Mouse (Mus musculus) layer of hippocampus, adult 11-12 months (tissue): ENCODE results near the gene Il21r.

Experiments
- DNase-seq: peaks from one replicate; pipeline ENCODE4 v3.0.0; 2022; ENCODE audit warnings: low spot score

Gene Il21r

GRCm38 (mm10) chr7:125575738-125576540 lies 27.3 kb upstream of the Il21r start:
- DNase-seq, result no peak

DNA sequence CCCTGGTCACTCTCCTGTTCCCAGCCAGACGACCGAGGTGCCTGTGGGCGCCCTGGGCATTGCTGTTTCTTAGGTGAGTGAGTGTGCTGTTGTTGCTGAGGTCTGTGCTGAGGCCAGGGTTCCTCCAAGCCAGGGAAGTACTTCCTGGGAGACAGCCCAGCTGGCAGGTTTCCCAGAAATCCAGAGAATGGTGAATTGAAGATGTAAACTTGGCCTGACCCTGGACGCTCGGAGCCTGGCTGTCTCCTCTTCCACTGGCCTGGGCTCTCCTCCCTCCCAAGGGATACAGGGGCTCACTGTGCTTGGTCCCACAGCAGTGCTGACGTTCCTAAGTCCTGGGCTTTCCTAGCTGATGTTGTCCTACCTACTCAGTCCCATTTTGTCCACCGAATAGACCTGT lies 26.2 kb upstream of the Il21r start:
- DNase-seq, result no peak

GRCm38 (mm10) chr7:125577486-125578088 lies 25.6 kb upstream of the Il21r start:
- DNase-seq, result no peak

DNA sequence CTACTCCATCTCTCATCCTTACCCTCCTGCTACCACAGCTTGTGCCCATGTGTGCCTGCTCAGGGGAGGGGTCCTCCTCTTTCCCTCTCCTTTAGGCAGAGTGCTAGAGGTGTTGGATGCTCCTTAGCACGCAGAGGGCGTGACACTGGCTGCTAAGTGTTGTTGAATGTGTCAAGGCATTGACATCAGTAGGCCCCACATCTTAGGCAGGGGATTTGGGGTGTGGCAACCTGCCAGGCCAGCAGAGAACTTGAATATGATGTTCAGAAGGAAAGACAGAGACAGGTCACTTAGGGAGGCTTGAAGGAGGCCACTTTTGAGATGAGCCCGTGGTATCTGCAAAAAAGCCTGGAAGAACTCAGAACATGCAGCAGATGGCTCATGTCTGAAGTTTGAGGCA lies 25.1 kb upstream of the Il21r start:
- no peak for DNase-seq

DNA sequence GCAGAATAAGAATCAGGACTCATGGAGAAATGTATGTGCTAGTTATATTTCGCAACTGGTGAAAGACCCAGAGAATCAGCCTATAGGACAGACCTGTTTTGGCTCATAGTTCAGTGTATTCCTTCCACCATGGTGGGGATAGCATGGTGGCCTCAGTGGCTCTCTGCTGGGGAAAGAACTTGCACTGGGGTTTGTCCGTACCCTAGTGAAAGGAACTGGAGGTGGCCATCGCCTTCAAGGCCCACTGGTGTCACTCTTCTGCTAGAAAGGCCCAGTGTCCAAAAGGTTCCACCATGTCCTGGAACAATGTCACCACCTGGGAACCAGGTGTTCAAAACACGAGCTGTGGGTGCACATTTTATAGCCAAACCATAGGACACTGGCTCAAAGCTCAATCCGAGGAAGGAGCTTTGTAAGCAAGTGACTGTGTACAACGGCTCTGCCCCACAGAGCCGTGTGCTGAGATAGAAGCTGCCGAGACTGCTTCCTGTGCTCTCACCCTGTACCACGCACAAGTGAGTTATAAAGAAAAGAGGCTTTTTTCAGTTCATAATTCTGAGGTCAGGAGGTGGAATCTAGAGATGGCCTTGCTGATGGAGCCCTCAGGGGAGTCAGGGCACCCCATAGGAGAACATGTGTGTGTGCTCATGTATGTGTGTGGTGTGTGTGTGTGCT lies 23.5 kb upstream of the Il21r start:
- no peak for DNase-seq

GRCm38 (mm10) chr7:125580220-125580549 lies 23.0 kb upstream of the Il21r start:
- no peak for DNase-seq

- no peak for DNase-seq
These were observed 22.5 kb upstream of the Il21r start for GRCm38 (mm10) chr7:125580625-125581316.

DNA sequence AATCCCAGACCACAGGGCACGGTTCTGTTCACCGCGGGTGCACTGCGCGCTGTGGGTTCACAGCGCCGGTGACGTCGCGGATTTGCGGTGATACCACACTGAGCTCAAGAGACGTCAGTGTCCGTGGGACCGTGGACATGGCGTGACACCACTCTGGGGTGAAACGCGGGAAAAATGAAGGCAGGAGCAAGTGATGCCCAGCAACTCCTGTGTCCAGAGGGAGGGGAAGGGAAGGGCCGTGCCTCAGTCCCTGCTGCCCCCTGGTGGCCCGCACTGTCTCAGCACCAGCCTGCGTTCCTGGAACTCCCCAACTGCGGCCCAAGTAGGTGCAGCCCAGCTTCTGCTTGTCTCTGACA lies 21.9 kb upstream of the Il21r start:
- peak; percentile 91 for DNase-seq

- DNase-seq, result no peak
These were observed 19.8 kb upstream of the Il21r start for GRCm38 (mm10) chr7:125583325-125584004.

DNA sequence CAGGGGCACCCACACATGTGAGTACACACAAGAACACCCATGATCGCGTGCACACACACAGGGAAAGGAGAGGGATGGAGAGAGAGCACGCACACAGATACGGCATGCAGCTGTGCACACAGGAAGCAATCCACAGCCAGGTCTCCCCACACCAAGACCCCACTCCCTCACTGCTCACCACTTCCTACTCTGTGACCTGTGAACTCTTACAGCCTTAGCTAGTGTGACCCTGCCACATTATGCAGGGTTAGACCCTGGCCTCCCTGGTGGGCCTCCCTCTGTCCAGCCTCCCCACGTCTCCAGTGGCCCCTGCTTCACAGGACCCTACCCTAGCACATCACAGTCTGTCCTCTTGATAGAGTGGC lies 19.2 kb upstream of the Il21r start:
- DNase-seq, result no peak

DNA sequence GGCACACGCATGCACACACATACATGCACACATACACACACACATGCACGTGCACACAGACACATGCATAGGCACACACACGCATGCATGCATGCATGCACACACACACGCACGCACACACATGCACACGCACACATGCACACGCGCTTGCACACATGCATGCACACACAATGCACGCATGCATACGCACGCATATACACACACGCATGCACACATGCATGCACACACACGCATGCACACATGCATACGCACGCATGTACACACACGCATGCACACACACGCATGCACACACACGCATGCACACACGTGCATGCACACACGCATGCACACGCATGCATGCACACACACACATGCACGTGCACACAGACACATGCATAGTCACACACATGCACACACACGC lies 16.9 kb upstream of the Il21r start:
- DNase-seq, result no peak

GRCm38 (mm10) chr7:125588721-125589120 lies 14.5 kb upstream of the Il21r start:
- no peak for DNase-seq

GRCm38 (mm10) chr7:125589896-125590295 lies 13.3 kb upstream of the Il21r start:
- DNase-seq, result no peak

DNA sequence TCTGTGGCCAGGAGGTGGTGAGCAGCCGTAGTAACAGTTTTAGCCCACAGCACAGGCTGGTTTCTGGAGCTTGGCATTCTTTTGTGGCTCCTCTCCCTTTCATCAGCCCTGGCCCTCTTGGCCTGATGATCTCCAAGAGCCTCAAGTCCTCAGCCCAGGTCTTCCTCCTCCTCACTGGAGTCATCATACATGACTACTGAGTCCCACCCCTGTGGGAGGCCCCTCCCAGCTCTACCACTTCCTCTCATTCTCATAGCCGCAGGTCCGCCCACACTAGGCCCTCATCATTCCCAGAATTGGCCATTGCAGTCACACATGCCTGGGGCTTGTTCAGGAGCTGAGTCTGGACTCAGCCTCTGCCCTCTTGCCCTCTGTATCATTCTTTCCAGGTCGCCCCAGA lies 9.4 kb upstream of the Il21r start:
- no peak for DNase-seq

GRCm38 (mm10) chr7:125596406-125596805 lies 6.8 kb upstream of the Il21r start:
- no peak for DNase-seq

DNA sequence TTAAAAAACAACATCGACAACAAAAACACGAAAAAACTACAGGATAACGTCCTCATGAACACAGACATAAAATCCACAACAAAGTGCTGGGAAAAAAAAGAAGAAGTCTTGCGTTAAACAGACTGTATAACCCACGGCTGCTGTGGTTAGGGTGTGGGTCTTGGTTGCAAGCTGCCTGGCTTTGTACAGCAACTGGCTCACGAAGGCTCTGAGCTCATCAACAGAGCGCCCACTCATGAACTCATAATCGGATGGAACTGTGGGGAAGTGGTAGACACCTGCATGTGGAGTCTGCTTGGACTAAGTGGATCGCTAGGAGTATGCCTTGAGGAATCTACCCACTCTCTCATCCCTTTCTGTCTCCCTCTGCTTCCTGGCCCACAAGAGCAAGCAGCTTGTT lies 6.1 kb upstream of the Il21r start:
- DNase-seq, result no peak

- DNase-seq, result no peak
These were observed 5.5 kb upstream of the Il21r start for GRCm38 (mm10) chr7:125597516-125598347.

- DNase-seq, result no peak
These were observed 3.8 kb upstream of the Il21r start for GRCm38 (mm10) chr7:125599373-125599973.

DNA sequence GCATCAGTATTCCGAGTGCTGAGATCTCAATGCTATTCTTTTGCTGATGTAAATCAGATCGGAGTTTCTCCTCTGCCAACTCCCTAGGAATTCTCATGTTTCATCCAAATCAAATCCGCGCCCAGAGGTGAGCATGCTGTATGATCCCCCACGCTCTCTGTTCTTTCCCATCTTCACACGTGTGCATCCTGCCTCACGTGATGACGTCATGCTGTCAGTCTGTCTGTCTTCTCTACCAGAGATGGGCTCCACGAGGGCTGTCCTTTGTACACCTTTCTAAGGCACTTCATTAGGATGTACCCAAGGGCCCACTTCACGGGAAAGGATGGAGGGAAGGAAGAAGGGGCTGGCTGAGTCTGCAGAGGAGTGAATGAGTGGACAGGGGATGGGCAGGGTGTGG lies 3.1 kb upstream of the Il21r start:
- no peak for DNase-seq

DNA sequence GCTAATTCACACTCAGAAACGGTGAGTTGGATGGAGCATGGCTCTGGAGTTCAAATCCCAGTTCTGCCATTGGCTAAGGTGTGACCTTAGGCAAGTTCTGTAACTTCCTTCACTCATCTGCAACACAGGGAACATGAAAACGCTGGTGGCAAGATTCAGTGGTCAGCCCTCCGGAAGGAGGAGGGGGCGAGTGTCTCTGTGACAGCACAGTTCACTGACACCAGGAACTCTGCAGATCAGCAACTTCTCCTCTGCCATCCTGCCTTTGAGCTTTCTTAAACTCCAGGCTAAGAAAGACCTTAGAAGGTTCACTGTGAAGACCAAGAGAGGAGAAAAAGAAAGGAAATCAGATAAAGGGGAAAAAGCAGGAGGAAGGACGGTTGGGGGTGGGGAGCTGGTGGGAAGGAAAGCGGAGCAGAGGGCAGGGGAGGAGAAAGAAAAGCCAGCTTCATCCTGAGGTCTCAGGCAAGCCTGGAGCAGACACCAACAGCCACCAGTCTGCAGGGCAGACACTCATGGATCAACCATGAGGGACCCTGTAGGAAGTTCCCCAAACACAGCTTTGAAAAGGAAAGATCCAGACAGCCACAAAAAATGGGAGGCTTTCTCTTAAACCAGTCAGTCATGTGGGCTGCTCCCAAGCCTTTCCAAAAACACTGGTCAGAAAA lies 2.5 kb upstream of the Il21r start:
- no peak for DNase-seq

- DNase-seq, result no peak
These were observed 2.0 kb upstream of the Il21r start for GRCm38 (mm10) chr7:125601280-125601670.
